Mouse (Mus musculus) embryonic facial prominence, embryonic 10.5 days (tissue): ENCODE results near the gene Fra10ac1. TPM values are rescaled to one million over a fixed set of nuclear protein-coding genes. Genes with fewer than 3 reads are reported as not detected.
A peak's percentile ranks its signal among the peaks of the same experiment; 100 is the strongest.

Source experiments
- DNase-seq: peaks from one replicate; pipeline ENCODE4 v3.0.0-alpha.2; 2017; ENCODE audit warnings: low spot score
- H3K27ac ChIP-seq: fragments of 300-500 bp; sonication (generic); replicated peaks from 2 replicates; pipeline ENCODE4 v1.5.1; 2016; ENCODE audit warnings: mild to moderate bottlenecking
- H3K27me3 ChIP-seq: fragments of 300-500 bp; sonication (generic); replicated peaks from 2 replicates; pipeline ENCODE4 v1.6.1; 2016; ENCODE audit warnings: low read depth, mild to moderate bottlenecking; ENCODE audit not compliant: poor library complexity, severe bottlenecking
- H3K36me3 ChIP-seq: fragments of 300-500 bp; sonication (generic); replicated peaks from 2 replicates; pipeline ENCODE4 v1.6.1; 2016; ENCODE audit warnings: mild to moderate bottlenecking, moderate library complexity
- H3K4me1 ChIP-seq: fragments of 300-500 bp; sonication (generic); 2 replicates; pipeline ENCODE4 v1.6.1; 2016
- H3K4me3 ChIP-seq: fragments of 300-500 bp; sonication (generic); 2 replicates; pipeline ENCODE4 v1.5.1; 2016; ENCODE audit warnings: mild to moderate bottlenecking, moderate library complexity
- H3K9me3 ChIP-seq: fragments of 300-500 bp; sonication (generic); 2 replicates; pipeline ENCODE4 v1.6.1; 2016; ENCODE audit warnings: mild to moderate bottlenecking
- WGBS: fragments of 180-500 bp; shearing (Covaris S2); methylation state at CpG from one replicate; pipeline ENCODE4 v1.1.7; 2016; 5-methylcytosine and 5-hydroxymethylcytosine counted together
- polyA plus RNA-seq: library from polyadenylated mRNA; unstranded; fragments of >200 nt; fragmentation: Nextera tagmentation; extraction: Ambion mirVana; gene quantifications from 2 replicates; pipeline ENCODE4 v1.2.1, GENCODE M21; 2016

Gene Fra10ac1
- polyA plus RNA-seq, result 44.1 and 44.6 TPM in 2 replicates

DNA sequence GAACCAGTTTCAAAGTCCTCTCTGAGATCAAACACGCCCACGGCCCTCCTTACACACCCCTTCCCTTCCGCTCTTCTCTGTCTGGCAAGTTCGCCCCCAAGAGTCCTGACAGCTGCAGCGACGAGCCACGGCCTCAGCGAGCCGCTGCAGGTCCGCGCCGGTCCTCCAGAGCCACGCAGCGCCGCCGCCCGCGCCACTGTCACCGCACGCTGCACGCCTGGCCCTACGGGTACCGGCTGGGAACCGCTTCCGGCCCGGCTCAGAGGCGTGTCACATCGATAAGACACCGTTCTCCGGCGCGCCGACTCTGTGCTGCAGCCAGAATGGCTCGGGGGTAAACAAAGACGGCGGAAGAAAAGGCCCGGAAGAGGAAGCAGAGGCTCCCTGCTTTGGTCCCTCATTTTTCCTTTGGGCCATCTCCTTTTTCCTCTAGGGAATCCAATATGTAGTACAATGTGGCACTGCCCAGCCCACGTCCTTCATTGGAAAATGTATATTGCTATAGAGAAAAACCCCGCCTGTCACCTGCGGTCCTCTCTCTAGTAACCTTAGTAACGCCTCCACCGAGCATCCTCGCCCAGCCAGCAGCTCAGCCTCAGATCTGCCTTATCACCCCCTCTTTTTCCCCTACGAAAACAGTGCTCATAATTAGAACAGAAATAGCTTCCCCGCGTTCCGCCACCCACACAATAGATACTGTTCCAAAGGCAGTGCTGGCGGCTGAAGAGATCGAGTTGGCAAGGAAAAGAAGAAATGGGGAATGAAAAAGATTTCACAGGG lies at the start of gene Fra10ac1:
TSS of gene Fra10ac1 (minus strand) at position 252 of the 780 bp plus-strand sequence.
- Histone ChIP-seq H3K4me1 (peaks cover 10% of the 10 kb centered on the region), H3K27ac (peak within 1 kb of the TSS; percentile 90), H3K27me3 (no peaks in the 10 kb centered on the region), H3K4me3 (peak within 1 kb of the TSS; percentile 81), H3K9me3 (0 out of 2 replicates have a peak, but pooled peaks cover 4% of the 10 kb centered on the region), H3K36me3 (peaks cover 6% of the 10 kb centered on the region)
- peak; percentile 91 for DNase-seq
- under 1% methylated on average over 49 of the region's 49 CpGs for WGBS

DNA sequence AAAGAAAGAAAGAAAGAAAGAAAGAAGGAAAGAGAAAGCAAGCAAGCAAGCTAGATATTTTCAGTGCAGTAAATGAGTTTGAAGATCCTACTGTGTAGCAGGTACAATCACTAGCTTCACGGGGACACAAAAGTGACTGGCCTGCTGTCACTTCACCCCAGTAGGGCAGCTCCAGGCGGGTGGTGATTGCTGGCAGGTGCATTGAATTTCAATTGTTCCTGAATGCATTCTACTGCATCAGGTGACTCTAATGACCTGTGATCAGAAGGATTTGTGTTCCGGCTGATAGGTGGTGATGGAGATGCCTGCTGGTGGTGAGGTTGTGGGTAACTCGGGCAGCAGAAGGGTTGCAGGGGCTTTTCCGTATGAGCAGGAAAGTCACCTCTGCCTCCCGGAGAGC lies 47.1 kb upstream of the Fra10ac1 start:
- no peaks in the 10 kb centered on the region; the same call in 1 of the 2 replicates for H3K4me1 ChIP-seq
- 29% methylated on average over 6 of the region's 6 CpGs for WGBS
- no peak overlapping the region for H3K4me3 ChIP-seq
- H3K36me3 ChIP-seq, result no peaks in the 10 kb centered on the region
- no peak overlapping the region for H3K27ac ChIP-seq
- DNase-seq, result no peak
- H3K27me3 ChIP-seq, result no peaks in the 10 kb centered on the region; the same call in 1 of the 2 replicates
- no peaks in the 10 kb centered on the region for H3K9me3 ChIP-seq

DNA sequence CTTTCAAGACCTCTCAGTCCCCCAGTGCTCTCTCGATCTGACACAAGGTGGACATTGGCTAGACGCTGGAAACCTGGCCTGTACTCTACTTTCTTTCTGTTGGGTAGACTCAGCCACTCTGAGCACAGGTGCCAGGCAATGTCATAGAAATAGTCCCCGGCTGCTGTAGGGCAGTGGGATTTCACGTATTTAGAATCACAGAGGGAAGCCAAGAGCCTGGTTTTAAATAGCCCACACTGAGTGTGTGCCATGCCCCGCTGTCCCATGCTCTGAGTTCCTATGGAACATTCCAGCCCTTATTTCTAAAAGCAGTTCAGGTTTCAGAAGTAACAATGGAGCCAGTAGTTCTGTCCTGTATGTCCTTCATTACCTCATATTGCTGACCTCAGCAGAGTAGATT lies 43.5 kb upstream of the Fra10ac1 start:
- no peak for DNase-seq
- peaks cover 16% of the 10 kb centered on the region for H3K4me1 ChIP-seq
- no peak overlapping the region for H3K27ac ChIP-seq
- no peaks in the 10 kb centered on the region for H3K9me3 ChIP-seq
- H3K4me3 ChIP-seq, result no peak overlapping the region
- WGBS, result 86% methylated on average over 5 of the region's 5 CpGs
- peaks cover 18% of the 10 kb centered on the region for H3K27me3 ChIP-seq
- H3K36me3 ChIP-seq, result no peaks in the 10 kb centered on the region

DNA sequence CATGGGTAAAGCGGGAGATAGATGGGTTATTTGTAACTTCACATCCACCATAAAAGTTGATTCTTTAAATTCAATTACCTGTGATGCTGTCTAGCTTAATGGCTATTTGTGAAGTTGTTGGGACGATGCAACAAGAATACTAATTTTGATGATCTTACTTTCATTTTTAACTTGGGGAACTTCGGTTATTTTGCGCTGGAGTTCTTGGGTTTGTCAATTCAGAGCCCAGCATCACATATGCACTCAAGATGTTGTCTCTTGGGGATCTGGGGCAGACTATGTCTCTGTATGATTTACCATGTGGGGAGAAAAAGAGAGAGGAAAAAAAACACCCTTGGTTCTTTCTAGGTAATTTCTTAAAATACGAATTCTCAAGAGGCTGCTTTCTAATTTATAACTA lies 41.8 kb upstream of the Fra10ac1 start:
- H3K36me3 ChIP-seq, result no peaks in the 10 kb centered on the region
- H3K27me3 ChIP-seq, result peaks cover 18% of the 10 kb centered on the region
- peaks cover 16% of the 10 kb centered on the region for H3K4me1 ChIP-seq
- 86% methylated on average over 5 of the region's 5 CpGs for WGBS
- H3K9me3 ChIP-seq, result no peaks in the 10 kb centered on the region
- no peak overlapping the region for H3K4me3 ChIP-seq
- DNase-seq, result no peak
- H3K27ac ChIP-seq, result no peak overlapping the region

DNA sequence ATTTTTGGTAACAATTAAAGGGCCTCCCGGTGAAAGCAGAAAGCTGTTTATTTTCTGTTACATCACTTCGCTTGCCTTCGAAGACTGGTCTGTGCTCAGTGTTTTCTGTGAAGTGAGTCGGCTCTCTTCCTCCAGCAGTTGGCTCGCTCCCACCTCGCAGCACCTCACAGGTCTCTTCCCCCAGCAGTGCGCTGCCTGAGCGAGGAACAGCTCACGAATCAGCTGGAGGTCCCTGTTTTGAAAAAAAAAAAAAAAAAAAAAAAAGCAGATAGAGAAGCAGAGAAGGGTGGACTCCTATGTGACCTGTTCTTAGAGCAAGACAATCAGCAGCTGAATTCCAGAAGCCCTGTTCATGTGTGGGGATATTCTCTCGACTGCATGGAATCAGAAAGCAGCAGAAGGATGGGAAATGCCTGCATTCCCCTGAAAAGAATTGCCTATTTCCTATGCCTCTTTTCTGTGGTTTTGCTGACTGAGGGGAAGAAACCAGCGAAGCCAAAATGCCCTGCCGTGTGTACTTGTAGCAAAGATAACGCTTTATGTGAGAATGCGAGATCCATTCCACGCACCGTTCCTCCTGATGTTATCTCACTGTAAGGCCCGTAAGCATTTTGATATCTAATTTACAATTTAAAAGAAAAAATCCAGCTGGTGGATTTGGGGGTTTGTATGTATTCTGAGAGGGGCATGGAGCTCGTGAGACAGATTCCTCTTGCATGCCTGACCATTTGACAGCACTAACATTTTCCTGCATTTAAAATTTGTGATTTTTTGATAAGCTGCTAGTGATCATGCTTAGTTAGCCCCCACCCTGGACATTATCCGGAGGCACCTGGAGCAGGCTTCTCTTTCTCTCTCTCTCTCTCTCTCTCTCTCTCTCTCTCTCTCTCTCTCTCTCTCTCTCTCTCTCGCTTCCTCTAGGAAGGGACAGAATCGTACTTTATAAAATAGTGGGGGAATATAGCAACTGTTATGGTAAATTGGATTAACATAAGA lies 40.8 kb upstream of the Fra10ac1 start, which contains the start of gene Lgi1:
TSS of gene Lgi1 (plus strand) at position 32 of the 996 bp plus-strand sequence.
- Histone ChIP-seq H3K36me3 (no peaks in the 10 kb centered on the region), H3K4me3 (peak within 1 kb of the TSS; percentile 42), H3K9me3 (no peaks in the 10 kb centered on the region), H3K27ac (no peak within 1 kb of the TSS), H3K27me3 (peaks cover 18% of the 10 kb centered on the region), H3K4me1 (peaks cover 21% of the 10 kb centered on the region)
- DNase-seq, result peak; percentile 22
- WGBS, result 29% methylated on average over 21 of the region's 21 CpGs

DNA sequence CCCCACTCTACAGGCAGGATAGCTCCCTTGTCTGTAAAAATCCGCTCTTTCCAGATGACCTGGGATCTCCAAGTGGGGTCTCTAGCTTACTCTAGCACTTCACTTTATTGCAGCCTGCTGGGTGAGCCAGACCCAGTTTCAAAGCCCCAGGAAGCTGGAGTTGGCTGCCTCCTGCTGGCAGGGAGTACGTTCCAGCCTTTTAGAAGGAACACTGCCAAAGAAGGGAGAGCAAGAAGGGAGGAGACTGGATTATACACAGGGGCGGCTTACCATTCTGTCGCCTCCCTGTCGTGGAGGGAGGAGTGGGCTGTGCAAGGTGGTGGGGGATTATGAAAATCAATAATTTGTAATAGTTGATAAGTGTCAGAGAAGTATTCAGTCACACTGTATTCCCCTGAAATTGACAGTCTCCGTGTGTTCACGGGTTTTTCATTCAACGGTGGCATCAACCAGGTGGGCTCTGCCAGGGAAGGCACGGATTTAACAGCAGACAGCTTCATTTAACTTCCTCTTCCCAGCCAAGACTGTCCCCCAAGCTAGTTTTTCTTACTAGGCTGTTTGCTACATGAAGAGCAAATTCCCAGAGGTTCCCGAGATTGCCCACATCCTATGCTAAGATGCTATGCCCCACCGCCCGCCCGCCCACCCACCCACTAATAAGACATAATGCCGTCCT lies 40.0 kb upstream of the Fra10ac1 start:
- H3K4me3 ChIP-seq, result peak overlapping the region; percentile 42
- H3K9me3 ChIP-seq, result no peaks in the 10 kb centered on the region
- peak; percentile 46 for DNase-seq
- WGBS, result 22% methylated on average over 14 of the region's 14 CpGs
- H3K27ac ChIP-seq, result no peak overlapping the region
- peaks cover 21% of the 10 kb centered on the region for H3K4me1 ChIP-seq
- H3K27me3 ChIP-seq, result peaks cover 18% of the 10 kb centered on the region
- H3K36me3 ChIP-seq, result no peaks in the 10 kb centered on the region

DNA sequence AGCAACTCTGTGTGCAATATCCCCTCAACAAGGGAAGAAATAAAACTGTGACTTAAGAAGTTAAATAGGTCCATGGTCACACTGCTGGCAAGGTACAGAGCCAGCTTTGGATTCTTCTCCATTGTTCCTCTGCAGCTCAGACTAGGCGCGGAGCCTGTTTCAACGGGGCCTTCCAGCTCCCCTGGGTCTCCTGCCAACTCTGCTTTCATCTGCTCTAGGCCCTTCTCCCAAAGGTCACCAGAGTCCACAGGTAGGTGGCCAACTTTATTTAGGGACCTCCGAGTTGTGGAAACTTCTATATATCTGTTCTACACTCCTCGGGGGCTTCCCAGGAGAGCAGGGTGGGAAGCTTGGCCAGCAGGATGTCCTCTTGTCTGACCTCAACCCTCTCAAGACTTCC lies 37.4 kb upstream of the Fra10ac1 start:
- no peaks in the 10 kb centered on the region for H3K36me3 ChIP-seq
- no peak overlapping the region for H3K4me3 ChIP-seq
- no peak for DNase-seq
- peaks cover 21% of the 10 kb centered on the region for H3K4me1 ChIP-seq
- H3K9me3 ChIP-seq, result no peaks in the 10 kb centered on the region
- no peak overlapping the region for H3K27ac ChIP-seq
- peaks cover 18% of the 10 kb centered on the region for H3K27me3 ChIP-seq
- 81% methylated on average over 5 of the region's 5 CpGs for WGBS

DNA sequence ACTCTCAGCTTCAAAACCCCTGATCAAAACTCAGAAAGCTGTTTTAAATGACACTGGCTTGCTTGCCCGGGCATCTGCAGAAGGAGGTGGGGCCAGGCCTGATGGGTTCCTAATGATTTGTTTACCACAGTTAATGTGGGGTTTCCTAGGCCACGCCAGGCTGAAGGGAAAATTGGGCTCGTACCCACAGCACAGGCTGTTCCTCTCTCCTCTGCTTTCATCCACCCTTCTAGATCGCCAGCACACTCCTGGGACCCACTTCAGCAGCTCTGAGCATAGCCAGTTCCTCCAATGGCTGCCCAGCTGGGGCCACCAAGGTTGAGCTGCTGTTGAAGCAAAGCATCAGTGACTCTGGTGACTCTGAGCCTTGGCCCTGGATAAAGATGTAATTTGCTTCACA lies 36.4 kb upstream of the Fra10ac1 start:
- Histone ChIP-seq H3K9me3 (no peaks in the 10 kb centered on the region), H3K4me1 (peaks cover 21% of the 10 kb centered on the region), H3K4me3 (no peak overlapping the region), H3K27ac (no peak overlapping the region), H3K36me3 (no peaks in the 10 kb centered on the region), H3K27me3 (peaks cover 14% of the 10 kb centered on the region)
- 63% methylated on average over 4 of the region's 4 CpGs for WGBS
- no peak for DNase-seq

DNA sequence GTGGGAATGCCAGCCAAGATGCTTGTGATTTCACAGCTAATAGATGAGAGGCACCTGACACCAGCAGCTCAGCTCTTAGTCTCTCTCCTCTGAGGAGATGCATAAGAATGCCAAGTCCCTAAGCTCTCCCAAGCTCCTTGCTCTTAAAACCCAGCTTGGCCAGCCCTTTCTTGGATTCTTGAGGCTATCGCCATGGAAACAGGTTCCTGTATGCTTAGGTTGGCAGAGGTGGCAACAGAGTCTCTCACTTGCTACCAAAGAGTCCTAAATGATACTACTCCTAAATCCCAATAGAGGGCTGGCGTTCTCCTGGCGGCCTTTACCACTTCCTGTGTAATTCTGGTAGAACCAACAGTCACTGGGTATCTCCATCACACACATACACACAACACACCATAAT lies 35.5 kb upstream of the Fra10ac1 start:
- WGBS, result 82% methylated on average over 3 of the region's 3 CpGs
- H3K27ac ChIP-seq, result no peak overlapping the region

DNA sequence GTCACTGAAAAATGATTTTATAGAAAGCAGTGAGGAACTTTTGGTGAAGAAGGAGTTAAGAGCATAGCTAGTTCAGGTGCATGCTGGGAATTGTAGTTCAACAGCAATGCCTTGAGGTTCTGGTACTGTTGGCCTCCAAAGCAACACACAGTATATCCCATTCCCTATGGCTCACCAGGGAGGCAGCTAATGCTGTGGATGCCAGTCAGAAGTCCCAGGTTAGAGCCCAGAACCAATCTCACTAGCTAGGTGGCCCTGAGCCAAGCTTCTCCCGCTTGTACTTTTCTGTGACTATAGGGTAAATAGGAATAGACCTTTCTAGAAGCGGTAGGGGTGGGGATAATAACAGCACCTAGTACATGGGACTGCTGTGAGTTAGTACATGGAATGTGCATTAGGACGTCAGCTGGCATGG lies 34.7 kb upstream of the Fra10ac1 start:
- Histone ChIP-seq H3K36me3 (no peaks in the 10 kb centered on the region), H3K27me3 (0 out of 2 replicates have a peak, but pooled peaks cover 4% of the 10 kb centered on the region), H3K27ac (no peak overlapping the region), H3K9me3 (no peaks in the 10 kb centered on the region), H3K4me3 (no peak overlapping the region), H3K4me1 (peaks cover 5% of the 10 kb centered on the region; the same call in 1 of the 2 replicates)
- WGBS, result 84% methylated on average over 3 of the region's 3 CpGs
- no peak for DNase-seq

More for the DNA sequence above, 35.5 kb upstream of the Fra10ac1 start:
- Histone ChIP-seq H3K27me3 (peaks cover 7% of the 10 kb centered on the region; the same call in 1 of the 2 replicates), H3K4me3 (no peak overlapping the region), H3K9me3 (no peaks in the 10 kb centered on the region), H3K4me1 (peaks cover 13% of the 10 kb centered on the region), H3K36me3 (no peaks in the 10 kb centered on the region)
- no peak for DNase-seq

DNA sequence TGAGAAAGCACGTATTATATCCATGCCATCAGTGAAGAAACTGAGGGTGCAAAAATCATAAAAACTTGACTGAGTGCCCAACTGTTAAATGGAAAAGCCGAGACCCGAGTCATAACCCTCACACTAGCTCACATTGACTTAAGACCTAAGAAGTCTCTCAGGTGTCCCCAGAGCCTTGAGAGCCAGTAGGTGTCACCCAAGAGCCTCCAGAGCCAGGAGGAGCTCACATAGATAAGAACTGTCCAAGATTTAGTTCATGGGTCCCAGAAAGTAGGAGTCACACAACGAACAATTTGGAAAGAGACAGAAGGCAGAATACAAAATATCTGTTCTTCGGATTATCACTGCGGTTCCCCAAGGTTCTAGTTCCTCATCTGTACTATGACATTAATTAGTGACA lies 29.8 kb upstream of the Fra10ac1 start:
- no peaks in the 10 kb centered on the region for H3K36me3 ChIP-seq
- peak; percentile 47 for DNase-seq
- no peaks in the 10 kb centered on the region for H3K9me3 ChIP-seq
- H3K4me1 ChIP-seq, result peaks cover 11% of the 10 kb centered on the region; the same call in 1 of the 2 replicates
- no peaks in the 10 kb centered on the region for H3K27me3 ChIP-seq
- H3K27ac ChIP-seq, result no peak overlapping the region
- H3K4me3 ChIP-seq, result no peak overlapping the region
- WGBS, result 63% methylated on average over 6 of the region's 6 CpGs

DNA sequence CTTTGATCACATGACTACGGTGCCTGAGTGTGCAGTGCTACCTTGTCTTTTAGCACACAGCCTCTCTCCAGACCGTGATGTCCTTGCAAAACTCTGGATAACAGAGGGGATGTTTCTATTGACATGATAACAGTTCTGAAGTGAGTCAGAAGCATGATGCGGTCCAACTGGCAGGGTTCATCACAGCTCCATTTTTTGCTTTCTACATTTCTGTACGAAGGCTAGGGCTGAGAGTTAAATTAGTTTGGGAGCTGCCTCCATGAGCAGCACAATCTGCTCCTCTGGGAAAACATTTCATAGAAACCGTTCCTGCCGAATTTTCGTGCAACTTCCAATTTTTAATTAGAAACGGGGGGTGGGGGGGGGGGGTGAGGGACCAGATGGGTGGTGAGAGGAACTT lies 25.7 kb upstream of the Fra10ac1 start:
- Histone ChIP-seq H3K27ac (no peak overlapping the region), H3K4me3 (no peak overlapping the region), H3K9me3 (no peaks in the 10 kb centered on the region), H3K36me3 (no peaks in the 10 kb centered on the region), H3K27me3 (no peaks in the 10 kb centered on the region), H3K4me1 (peaks cover 23% of the 10 kb centered on the region)
- DNase-seq, result no peak
- 86% methylated on average over 8 of the region's 8 CpGs for WGBS
